Mouse (Mus musculus): Measurements from ENCODE around the gene Ninj1. TPM values are rescaled to one million over a fixed set of nuclear protein-coding genes. Genes with fewer than 3 reads are reported as not detected.
A peak's percentile ranks its signal among the peaks of the same experiment; 100 is the strongest.

Ninj1 gene
- polyA plus RNA-seq, 1 experiment = 87.5 TPM

- H3K4me1 ChIP-seq (ENCODE audit: control insufficient read depth, insufficient read depth, low read length) = peaks cover 35% of the 10 kb centered on the region
- no peak for TF ChIP-seq POLR2A (IDR thresholded peaks at IDR 0.05; ENCODE audit: borderline replicate concordance, insufficient read depth, low read length)
- no peak for TF ChIP-seq CTCF (IDR thresholded peaks at IDR 0.05; ENCODE audit: borderline replicate concordance, insufficient read depth, low read depth, low read length)
- no peak for DNase-seq
- H3K4me3 ChIP-seq (replicated peaks; ENCODE audit: insufficient read depth, low read depth, low read length) = no peak overlapping the region
- H3K27me3 ChIP-seq (ENCODE audit: control insufficient read depth, insufficient read depth, low read length) = no peaks in the 10 kb centered on the region
- no peak overlapping the region for H3K27ac ChIP-seq (ENCODE audit: insufficient read depth, low read length)
- WGBS = 93% methylated on average over 5 of the region's 5 CpGs
Observed at GRCm38 (mm10) chr13:49183161-49183560, 4.1 kb upstream of the Ninj1 start.

- TF ChIP-seq CTCF (IDR thresholded peaks at IDR 0.05; ENCODE audit: borderline replicate concordance, insufficient read depth, low read depth, low read length) = no peak
- no peak for TF ChIP-seq POLR2A (IDR thresholded peaks at IDR 0.05; ENCODE audit: borderline replicate concordance, insufficient read depth, low read length)
- Histone ChIP-seq H3K27ac (ENCODE audit: insufficient read depth, low read length) (no peak overlapping the region), H3K4me1 (ENCODE audit: control insufficient read depth, insufficient read depth, low read length) (peaks cover 30% of the 10 kb centered on the region), H3K4me3 (replicated peaks; ENCODE audit: insufficient read depth, low read depth, low read length) (no peak overlapping the region), H3K27me3 (ENCODE audit: control insufficient read depth, insufficient read depth, low read length) (no peaks in the 10 kb centered on the region)
- DNase-seq = no peak
- WGBS = 81% methylated on average over 5 of the region's 5 CpGs
Observed at GRCm38 (mm10) chr13:49183646-49184045, 3.6 kb upstream of the Ninj1 start.

- DNase-seq = peak in 1 of 2 experiments; percentile 46
- Histone ChIP-seq H3K27ac (ENCODE audit: insufficient read depth, low read length) (peak overlapping the region; percentile 47; the same call in 1 of the 2 replicates), H3K4me3 (replicated peaks; ENCODE audit: insufficient read depth, low read depth, low read length) (peak overlapping the region; percentile 59), H3K27me3 (ENCODE audit: control insufficient read depth, insufficient read depth, low read length) (no peaks in the 10 kb centered on the region), H3K4me1 (ENCODE audit: control insufficient read depth, insufficient read depth, low read length) (peaks cover 16% of the 10 kb centered on the region; the same call in 1 of the 2 replicates)
- 25% methylated on average over 11 of the region's 11 CpGs for WGBS
- TF ChIP-seq CTCF (IDR thresholded peaks at IDR 0.05; ENCODE audit: borderline replicate concordance, insufficient read depth, low read depth, low read length) (no peak), POLR2A (IDR thresholded peaks at IDR 0.05; ENCODE audit: borderline replicate concordance, insufficient read depth, low read length) (no peak)
Observed at GRCm38 (mm10) chr13:49186798-49187287, 442 bp upstream of the Ninj1 start.

DNA sequence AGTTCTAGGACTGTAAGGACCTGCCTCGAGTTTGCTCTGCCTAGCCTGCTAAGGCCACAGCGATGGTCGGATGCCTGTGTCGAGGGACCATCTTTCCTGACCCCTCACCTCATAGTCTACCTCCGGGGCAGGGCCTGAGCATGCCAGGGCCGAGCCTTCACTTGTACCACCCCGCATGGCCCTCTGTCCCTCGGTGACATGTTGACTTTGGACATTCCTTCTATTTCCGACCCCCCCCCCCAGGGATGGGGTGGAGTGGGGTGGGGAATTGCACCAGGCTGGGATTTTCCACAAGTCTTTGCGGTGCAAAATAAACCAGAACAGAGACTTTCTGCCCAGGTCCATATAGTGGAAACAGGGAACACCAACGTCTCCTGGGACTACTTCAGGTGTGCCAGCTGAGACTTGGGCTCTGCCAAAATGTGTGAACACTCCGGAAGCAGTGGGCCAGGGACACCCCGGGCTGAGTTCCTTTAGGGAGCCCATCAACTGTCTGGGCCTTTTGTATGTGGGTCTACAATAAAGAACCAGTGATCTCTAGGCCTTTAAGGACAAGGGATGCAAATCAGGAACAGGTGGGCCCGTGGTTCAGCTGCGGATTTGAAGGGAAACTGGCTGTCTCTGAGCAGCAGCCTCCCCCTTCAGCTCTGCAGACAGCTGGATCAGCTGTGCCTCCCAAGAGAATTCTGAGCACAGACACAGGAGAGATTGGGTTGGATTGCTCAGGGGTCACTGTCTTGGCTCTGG is 1.1 kb downstream of the Ninj1 start:
- peaks cover 15% of the 10 kb centered on the region; the same call in 1 of the 2 replicates for H3K4me1 ChIP-seq (ENCODE audit: control insufficient read depth, insufficient read depth, low read length)
- H3K4me3 ChIP-seq (replicated peaks; ENCODE audit: insufficient read depth, low read depth, low read length) = peak overlapping the region; percentile 78
- H3K27me3 ChIP-seq (ENCODE audit: control insufficient read depth, insufficient read depth, low read length) = no peaks in the 10 kb centered on the region
- DNase-seq = no peak
- 33% methylated on average over 15 of the region's 15 CpGs for WGBS
- no peak overlapping the region for H3K27ac ChIP-seq (ENCODE audit: insufficient read depth, low read length)
- TF ChIP-seq POLR2A (IDR thresholded peaks at IDR 0.05; ENCODE audit: borderline replicate concordance, insufficient read depth, low read length) (no peak), CTCF (IDR thresholded peaks at IDR 0.05; ENCODE audit: borderline replicate concordance, insufficient read depth, low read depth, low read length) (no peak)

GRCm38 (mm10) chr13:49188966-49189360 is 1.7 kb downstream of the Ninj1 start:
- peaks cover 15% of the 10 kb centered on the region for H3K4me1 ChIP-seq (ENCODE audit: control insufficient read depth, insufficient read depth, low read length)
- no peak for DNase-seq
- no peak overlapping the region for H3K27ac ChIP-seq (ENCODE audit: insufficient read depth, low read length)
- no peak overlapping the region for H3K4me3 ChIP-seq (replicated peaks; ENCODE audit: insufficient read depth, low read depth, low read length)
- H3K27me3 ChIP-seq (ENCODE audit: control insufficient read depth, insufficient read depth, low read length) = no peaks in the 10 kb centered on the region
- 85% methylated on average over 2 of the region's 2 CpGs for WGBS
- TF ChIP-seq POLR2A (IDR thresholded peaks at IDR 0.05; ENCODE audit: borderline replicate concordance, insufficient read depth, low read length) (no peak), CTCF (IDR thresholded peaks at IDR 0.05; ENCODE audit: borderline replicate concordance, insufficient read depth, low read depth, low read length) (no peak)

GRCm38 (mm10) chr13:49189970-49190870 is 2.9 kb downstream of the Ninj1 start:
- no peaks in the 10 kb centered on the region for H3K27me3 ChIP-seq (ENCODE audit: control insufficient read depth, insufficient read depth, low read length)
- H3K4me3 ChIP-seq (replicated peaks; ENCODE audit: insufficient read depth, low read depth, low read length) = no peak overlapping the region
- no peak overlapping the region for H3K27ac ChIP-seq (ENCODE audit: insufficient read depth, low read length)
- DNase-seq = no peak
- 64% methylated on average over 12 of the region's 12 CpGs for WGBS
- peaks cover 15% of the 10 kb centered on the region for H3K4me1 ChIP-seq (ENCODE audit: control insufficient read depth, insufficient read depth, low read length)
- TF ChIP-seq CTCF (IDR thresholded peaks at IDR 0.05; ENCODE audit: borderline replicate concordance, insufficient read depth, low read depth, low read length) (no peak), POLR2A (IDR thresholded peaks at IDR 0.05; ENCODE audit: borderline replicate concordance, insufficient read depth, low read length) (no peak)

DNA sequence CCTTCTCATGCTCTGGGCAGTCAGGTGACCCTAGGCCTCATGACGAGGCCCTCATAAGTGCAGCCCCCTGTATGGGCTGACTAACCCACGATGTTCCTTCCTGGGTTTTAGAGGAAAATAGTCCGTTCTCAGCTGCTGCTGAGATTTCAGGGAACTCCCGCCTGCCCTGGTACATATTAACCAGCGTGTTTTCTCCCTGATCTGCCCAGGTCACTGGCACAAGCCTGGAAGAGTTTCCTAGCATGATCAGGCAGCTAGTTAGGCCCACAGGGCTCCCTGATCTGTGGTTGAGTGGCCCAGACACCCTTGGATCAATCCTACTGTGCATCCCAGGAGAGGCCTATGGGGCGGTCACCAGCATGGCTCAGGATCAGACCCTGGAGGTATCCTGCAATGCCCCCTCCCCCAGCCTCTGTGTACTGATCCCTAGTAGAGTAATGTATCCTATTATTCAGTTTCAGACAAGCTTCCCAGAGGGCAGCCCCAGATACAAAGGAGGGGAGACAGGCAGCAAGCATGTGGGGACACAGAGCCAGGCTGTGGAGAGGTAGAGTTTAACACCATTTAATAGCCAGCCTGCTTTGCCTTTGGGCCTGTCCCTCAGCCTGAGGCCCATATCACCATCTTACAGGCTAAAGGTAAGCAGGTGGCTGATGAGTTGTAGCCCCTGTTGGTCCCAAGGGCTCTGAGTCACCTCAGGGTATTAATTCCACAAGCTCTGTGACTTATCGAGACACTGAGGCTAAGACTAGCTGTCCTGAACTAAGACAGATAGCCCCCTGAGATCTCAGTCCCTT is 3.8 kb downstream of the Ninj1 start:
- TF ChIP-seq POLR2A (IDR thresholded peaks at IDR 0.05; ENCODE audit: borderline replicate concordance, insufficient read depth, low read length) (no peak), CTCF (IDR thresholded peaks at IDR 0.05; ENCODE audit: borderline replicate concordance, insufficient read depth, low read depth, low read length) (no peak)
- Histone ChIP-seq H3K27me3 (ENCODE audit: control insufficient read depth, insufficient read depth, low read length) (no peaks in the 10 kb centered on the region), H3K4me3 (replicated peaks; ENCODE audit: insufficient read depth, low read depth, low read length) (no peak overlapping the region), H3K4me1 (ENCODE audit: control insufficient read depth, insufficient read depth, low read length) (peaks cover 15% of the 10 kb centered on the region), H3K27ac (ENCODE audit: insufficient read depth, low read length) (no peak overlapping the region)
- WGBS = 89% methylated on average over 7 of the region's 7 CpGs
- DNase-seq = no peak

All from cerebellum, adult 2 months (tissue).